Mouse (Mus musculus) hindbrain, embryonic 16.5 days (tissue): ENCODE data around the gene Grik4. TPM values are rescaled to one million over a fixed set of nuclear protein-coding genes. Genes with fewer than 3 reads are reported as not detected.

Experiments used
- ATAC-seq: fragments of 200-750 bp; cut with Nextera tagmentation; 2 replicates; pipeline ENCODE4 v1.8.0; 2017; ENCODE audit warnings: moderate TSS enrichment, moderate library complexity
- H3K27ac ChIP-seq: fragments of 300-500 bp; sonication (generic); 2 replicates; pipeline ENCODE4 v1.5.1; 2014; ENCODE audit warnings: low read depth, mild to moderate bottlenecking, control low read depth, low read length, moderate library complexity
- H3K27me3 ChIP-seq: fragments of 300-500 bp; sonication (generic); replicated peaks from 2 replicates; pipeline ENCODE4 v1.6.1; 2014; ENCODE audit warnings: low read length; ENCODE audit not compliant: control insufficient read depth, insufficient read depth
- H3K36me3 ChIP-seq: fragments of 300-500 bp; sonication (generic); 2 replicates; pipeline ENCODE4 v1.6.1; 2014; ENCODE audit warnings: mild to moderate bottlenecking, low read length, moderate library complexity, mixed read lengths; ENCODE audit not compliant: control insufficient read depth, insufficient read depth
- H3K4me1 ChIP-seq: fragments of 300-500 bp; sonication (generic); 2 replicates; pipeline ENCODE4 v1.6.1; 2014; ENCODE audit warnings: low read depth, low read length; ENCODE audit not compliant: control insufficient read depth, insufficient read depth
- H3K4me2 ChIP-seq: fragments of 300-500 bp; sonication (generic); 2 replicates; pipeline ENCODE4 v1.6.1; 2014; ENCODE audit warnings: mild to moderate bottlenecking, low read length, control low read depth, moderate library complexity
- H3K4me3 ChIP-seq: fragments of 300-500 bp; sonication (generic); 2 replicates; pipeline ENCODE4 v1.5.1; 2014; ENCODE audit warnings: mild to moderate bottlenecking, low read length, control low read depth, moderate library complexity
- H3K9ac ChIP-seq: fragments of 300-500 bp; sonication (generic); 2 replicates; pipeline ENCODE4 v1.6.1; 2014; ENCODE audit warnings: low read depth, mild to moderate bottlenecking, control low read depth, low read length, moderate library complexity
- H3K9me3 ChIP-seq: fragments of 300-500 bp; sonication (generic); 2 replicates; pipeline ENCODE4 v1.6.1; 2014; ENCODE audit warnings: mild to moderate bottlenecking, low read length, moderate library complexity; ENCODE audit not compliant: control insufficient read depth
- WGBS: fragments of 180-500 bp; shearing (Covaris S2); extraction: QIAGEN DNeasy Blood & Tissue Kit; methylation state at CpG from one replicate; pipeline ENCODE4 v1.1.7; 2014; 5-methylcytosine and 5-hydroxymethylcytosine counted together
- polyA plus RNA-seq: library from polyadenylated mRNA; unstranded; fragments of >200 nt; fragmentation: Nextera tagmentation; extraction: Ambion mirVana; gene quantifications from 2 replicates; pipeline ENCODE4 v1.2.1, GENCODE M21; 2015

Grik4 gene
- polyA plus RNA-seq, 1 experiment from 2014 or later: 11.4 TPM

DNA sequence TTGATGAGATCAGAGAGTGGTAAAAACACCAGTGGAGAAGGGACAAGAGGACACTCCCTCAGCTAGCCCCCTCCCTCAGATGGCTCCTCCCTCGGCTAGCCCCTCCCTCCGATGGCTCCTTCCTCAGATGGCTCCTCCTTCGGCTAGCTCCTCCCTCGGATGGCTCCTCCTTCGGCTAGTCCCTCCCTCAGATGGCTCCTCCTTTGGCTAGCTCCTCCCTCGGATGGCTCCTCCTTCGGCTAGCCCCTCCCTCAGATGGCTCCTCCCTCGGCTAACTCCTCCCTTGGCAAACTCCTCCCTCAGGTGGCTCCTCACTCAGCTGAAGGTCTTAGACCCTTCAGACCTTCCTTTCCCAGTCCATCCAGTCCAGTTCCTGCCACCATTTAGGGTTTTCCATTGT, 51.5 kb downstream of the Grik4 start:
- peaks cover 15% of the 10 kb centered on the region for H3K4me1 ChIP-seq
- WGBS: 89% methylated on average over 8 of the region's 8 CpGs
- H3K4me3 ChIP-seq: no peak overlapping the region
- no peaks in the 10 kb centered on the region for H3K27me3 ChIP-seq
- H3K27ac ChIP-seq: no peak overlapping the region
- no peak overlapping the region for H3K9ac ChIP-seq
- no peak for ATAC-seq
- H3K4me2 ChIP-seq: no peak overlapping the region
- H3K9me3 ChIP-seq: no peaks in the 10 kb centered on the region; the same call in 1 of the 2 replicates
- H3K36me3 ChIP-seq: no peaks in the 10 kb centered on the region

DNA sequence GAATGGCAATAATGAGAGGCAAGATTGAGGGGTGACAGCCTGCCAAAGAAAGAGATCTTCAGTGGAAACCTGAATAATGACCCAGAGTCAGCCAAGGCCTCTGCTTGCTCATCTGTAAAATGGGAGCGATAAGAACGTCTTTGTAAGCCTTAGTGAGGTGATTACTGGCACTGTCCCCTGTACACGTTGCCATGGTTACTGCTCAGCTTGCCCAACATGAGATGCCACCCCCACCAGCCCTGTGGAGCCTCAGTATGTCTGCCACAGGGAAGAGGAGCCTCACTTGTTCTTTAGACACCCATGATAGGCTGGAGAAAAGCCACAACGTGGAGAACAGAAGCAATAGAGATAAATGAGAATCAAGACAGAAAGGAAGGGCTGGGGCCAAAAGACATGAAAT, 56.4 kb downstream of the Grik4 start:
- Histone ChIP-seq H3K27me3 (no peaks in the 10 kb centered on the region), H3K4me2 (no peak overlapping the region), H3K9me3 (no peaks in the 10 kb centered on the region; the same call in 1 of the 2 replicates), H3K36me3 (no peaks in the 10 kb centered on the region), H3K27ac (no peak overlapping the region), H3K9ac (no peak overlapping the region), H3K4me1 (peaks cover 7% of the 10 kb centered on the region; the same call in 1 of the 2 replicates), H3K4me3 (no peak overlapping the region)
- ATAC-seq: no peak
- 60% methylated on average over 4 of the region's 4 CpGs for WGBS

DNA sequence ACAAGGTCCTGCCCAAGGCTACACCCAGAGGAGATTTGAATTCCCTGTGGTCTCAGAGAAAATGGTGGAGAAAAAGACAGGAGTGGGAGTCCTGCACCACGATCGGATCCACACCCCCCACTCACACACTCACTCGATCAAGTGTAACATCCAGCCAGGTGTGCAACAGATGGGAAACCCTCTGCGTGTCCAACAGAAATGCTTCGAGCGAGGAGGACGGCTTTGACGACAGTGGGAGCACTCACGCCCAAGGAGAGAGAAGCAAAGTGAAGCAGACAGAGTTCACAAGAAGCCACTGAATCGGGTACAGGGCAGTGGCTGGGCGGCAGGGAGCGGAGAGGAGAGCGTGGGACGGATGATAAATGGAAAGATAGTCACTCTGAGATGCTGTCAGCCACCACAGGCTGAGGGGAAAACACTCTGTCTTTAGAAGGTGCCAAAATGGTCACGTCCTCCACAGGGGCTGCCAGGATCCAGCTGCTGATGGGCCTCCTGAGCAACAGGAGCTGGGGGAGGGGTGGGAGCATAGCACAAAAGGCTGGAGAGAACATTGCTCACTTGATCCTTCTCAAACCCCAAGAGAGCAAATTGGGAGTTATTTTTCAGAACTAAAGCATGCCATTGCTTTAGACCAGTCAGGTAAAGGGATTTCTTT, 58.1 kb downstream of the Grik4 start:
- no peaks in the 10 kb centered on the region for H3K36me3 ChIP-seq
- no peak overlapping the region for H3K9ac ChIP-seq
- no peak for ATAC-seq
- 42% methylated on average over 15 of the region's 15 CpGs for WGBS
- no peaks in the 10 kb centered on the region for H3K27me3 ChIP-seq
- H3K9me3 ChIP-seq: no peaks in the 10 kb centered on the region
- H3K27ac ChIP-seq: no peak overlapping the region
- no peak overlapping the region for H3K4me3 ChIP-seq
- H3K4me2 ChIP-seq: no peak overlapping the region
- H3K4me1 ChIP-seq: peaks cover 7% of the 10 kb centered on the region; the same call in 1 of the 2 replicates

- Histone ChIP-seq H3K27ac (no peak overlapping the region), H3K27me3 (no peaks in the 10 kb centered on the region), H3K36me3 (no peaks in the 10 kb centered on the region), H3K9ac (no peak overlapping the region), H3K4me3 (no peak overlapping the region), H3K9me3 (no peaks in the 10 kb centered on the region), H3K4me1 (peaks cover 7% of the 10 kb centered on the region; the same call in 1 of the 2 replicates), H3K4me2 (no peak overlapping the region)
- ATAC-seq: no peak
- WGBS: 44% methylated on average over 8 of the region's 8 CpGs
These were observed 58.7 kb downstream of the Grik4 start for GRCm38 (mm10) chr9:42885566-42885965.

DNA sequence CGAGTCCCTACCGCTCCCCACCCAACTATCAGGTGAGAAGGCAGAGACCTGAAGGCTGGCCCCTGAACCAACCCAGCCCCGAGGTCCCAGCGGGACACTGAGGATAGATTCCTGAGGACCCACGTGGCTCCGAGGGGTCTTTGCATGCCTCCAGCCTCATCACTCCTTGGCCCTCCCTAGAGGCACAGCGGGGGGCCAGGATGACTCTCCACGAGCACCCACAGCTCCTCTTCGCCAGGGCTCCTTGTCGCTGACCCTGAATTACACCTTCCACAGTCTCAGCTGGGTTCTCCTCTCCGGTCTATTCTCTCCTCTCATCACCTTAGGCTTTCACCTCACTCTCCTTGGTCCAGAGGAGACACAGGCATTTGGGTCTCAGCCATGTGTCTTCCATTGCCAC, 59.2 kb downstream of the Grik4 start:
- Histone ChIP-seq H3K9me3 (no peaks in the 10 kb centered on the region), H3K27me3 (no peaks in the 10 kb centered on the region), H3K4me1 (peaks cover 7% of the 10 kb centered on the region; the same call in 1 of the 2 replicates), H3K36me3 (no peaks in the 10 kb centered on the region), H3K9ac (no peak overlapping the region), H3K4me3 (no peak overlapping the region), H3K27ac (no peak overlapping the region), H3K4me2 (no peak overlapping the region)
- WGBS: 77% methylated on average over 11 of the region's 11 CpGs
- ATAC-seq: no peak

- 88% methylated on average over 10 of the region's 10 CpGs for WGBS
- no peak for ATAC-seq
These were observed 61.1 kb downstream of the Grik4 start for GRCm38 (mm10) chr9:42883006-42883759.

DNA sequence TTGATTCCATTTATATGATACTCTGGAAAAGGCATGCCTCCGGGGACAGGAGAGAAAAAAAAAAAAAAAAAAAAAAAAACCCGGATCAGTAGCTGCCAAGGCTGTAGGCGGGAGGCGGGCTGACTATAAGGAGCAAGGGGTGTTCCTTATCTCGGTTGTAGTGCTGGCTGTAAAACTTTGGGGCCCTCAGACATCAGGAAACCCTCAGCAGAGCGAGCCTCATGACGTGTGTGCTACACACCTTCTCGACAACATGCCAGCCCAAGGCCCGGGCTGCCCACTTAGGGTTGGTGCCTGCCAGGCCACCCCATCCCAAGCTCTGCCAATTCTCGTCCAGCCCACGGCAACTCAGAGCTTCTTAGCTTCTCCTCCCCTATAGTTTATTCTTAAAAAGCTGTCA, 62.0 kb downstream of the Grik4 start:
- H3K4me3 ChIP-seq: no peak overlapping the region
- no peak; the same call in 1 of the 2 replicates for ATAC-seq
- H3K36me3 ChIP-seq: no peaks in the 10 kb centered on the region
- 58% methylated on average over 11 of the region's 11 CpGs for WGBS
- peaks cover 13% of the 10 kb centered on the region for H3K4me1 ChIP-seq
- no peaks in the 10 kb centered on the region for H3K9me3 ChIP-seq
- H3K27me3 ChIP-seq: no peaks in the 10 kb centered on the region
- no peak overlapping the region for H3K9ac ChIP-seq
- no peak overlapping the region for H3K27ac ChIP-seq
- no peak overlapping the region for H3K4me2 ChIP-seq

More at GRCm38 (mm10) chr9:42883006-42883759, 61.1 kb downstream of the Grik4 start:
- Histone ChIP-seq H3K4me2 (no peak overlapping the region), H3K4me3 (no peak overlapping the region), H3K4me1 (peaks cover 13% of the 10 kb centered on the region), H3K9me3 (no peaks in the 10 kb centered on the region), H3K27ac (no peak overlapping the region), H3K9ac (no peak overlapping the region), H3K27me3 (no peaks in the 10 kb centered on the region), H3K36me3 (no peaks in the 10 kb centered on the region)

DNA sequence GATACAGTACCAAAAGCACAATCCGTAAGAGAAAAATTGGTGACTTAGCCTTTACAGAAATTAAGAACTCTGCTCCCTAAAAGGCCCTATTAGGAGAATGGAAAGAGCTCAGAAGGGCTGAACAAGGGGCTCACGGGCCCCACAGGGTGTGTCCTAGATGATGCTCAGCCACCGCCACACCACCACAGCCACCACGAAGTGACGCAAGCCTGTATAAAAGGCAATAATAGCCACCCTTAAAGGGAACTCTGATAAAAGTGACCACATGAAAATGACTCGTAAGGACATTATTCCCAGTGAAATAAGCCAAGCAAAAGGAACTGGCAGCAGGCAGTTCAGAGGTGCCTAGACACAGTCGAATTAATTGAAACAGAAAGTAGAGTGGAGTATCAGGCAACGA, 63.3 kb downstream of the Grik4 start:
- ATAC-seq: no peak
- H3K9ac ChIP-seq: no peak overlapping the region
- H3K9me3 ChIP-seq: no peaks in the 10 kb centered on the region
- WGBS: 76% methylated on average over 8 of the region's 8 CpGs
- H3K4me2 ChIP-seq: no peak overlapping the region
- no peak overlapping the region for H3K4me3 ChIP-seq
- no peaks in the 10 kb centered on the region for H3K27me3 ChIP-seq
- no peak overlapping the region for H3K27ac ChIP-seq
- H3K36me3 ChIP-seq: no peaks in the 10 kb centered on the region
- peaks cover 8% of the 10 kb centered on the region for H3K4me1 ChIP-seq

- H3K9ac ChIP-seq: no peak overlapping the region
- peak; percentile 51; the same call in 1 of the 2 replicates for ATAC-seq
- H3K27ac ChIP-seq: no peak overlapping the region
- H3K4me2 ChIP-seq: no peak overlapping the region
- 21% methylated on average over 7 of the region's 7 CpGs for WGBS
- no peaks in the 10 kb centered on the region for H3K27me3 ChIP-seq
- H3K4me3 ChIP-seq: no peak overlapping the region
- peaks cover 5% of the 10 kb centered on the region for H3K4me1 ChIP-seq
- no peaks in the 10 kb centered on the region for H3K9me3 ChIP-seq
- no peaks in the 10 kb centered on the region for H3K36me3 ChIP-seq
These were observed 65.9 kb downstream of the Grik4 start for GRCm38 (mm10) chr9:42878401-42878800.
